Mouse (Mus musculus) R1 (cell line): ENCODE measurements at regions not wholly inside any gene's neighbourhood (a gene's known extent, or its start where the extent isn't known, plus 50 kb on each side); places are given as distances from the start of the nearest gene placed in this dataset.

Experiments used
- DNase-seq: peaks from one replicate; pipeline ENCODE4 v3.0.0-alpha.2; 2018; ENCODE audit warnings: low read depth, low spot score

DNA sequence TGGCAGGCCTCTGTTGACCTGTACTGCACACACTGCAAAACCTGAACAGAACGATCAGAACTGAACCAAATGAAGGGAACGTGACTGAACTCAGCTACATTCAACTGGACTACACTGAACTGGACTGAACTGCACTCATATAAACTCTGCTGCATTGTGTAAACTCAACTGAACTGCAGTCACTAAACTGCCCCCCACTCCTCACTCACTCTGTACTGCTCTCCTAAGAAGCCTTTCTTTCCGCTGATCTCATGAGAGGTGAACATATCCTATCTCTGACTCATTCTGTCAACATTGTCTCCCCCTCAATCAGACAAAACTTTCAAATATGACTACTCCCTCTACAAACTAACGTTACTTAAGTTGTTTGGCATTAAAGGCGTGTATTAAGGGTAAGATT is 324.5 kb upstream of the Cdh9 start:
- no peak for DNase-seq

DNA sequence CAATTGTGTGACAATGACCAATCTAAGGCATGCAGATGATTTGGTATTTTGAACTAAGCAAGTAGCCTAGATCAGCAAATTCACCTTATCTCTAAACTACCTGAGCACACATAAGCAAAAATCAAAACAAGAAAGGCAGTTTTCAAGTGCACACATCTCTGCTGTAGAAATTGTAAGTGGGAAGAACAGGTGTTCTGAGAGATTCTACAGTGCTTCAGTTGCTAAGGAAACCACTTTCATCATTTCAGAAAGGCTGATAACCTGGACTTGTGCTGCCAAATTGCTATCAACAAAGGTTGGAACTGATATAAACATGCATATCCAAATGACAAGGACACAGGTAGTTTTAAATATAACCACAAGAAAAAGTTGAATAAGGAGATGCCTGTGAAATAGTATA is 322.4 kb upstream of the Cdh9 start:
- DNase-seq = no peak

DNA sequence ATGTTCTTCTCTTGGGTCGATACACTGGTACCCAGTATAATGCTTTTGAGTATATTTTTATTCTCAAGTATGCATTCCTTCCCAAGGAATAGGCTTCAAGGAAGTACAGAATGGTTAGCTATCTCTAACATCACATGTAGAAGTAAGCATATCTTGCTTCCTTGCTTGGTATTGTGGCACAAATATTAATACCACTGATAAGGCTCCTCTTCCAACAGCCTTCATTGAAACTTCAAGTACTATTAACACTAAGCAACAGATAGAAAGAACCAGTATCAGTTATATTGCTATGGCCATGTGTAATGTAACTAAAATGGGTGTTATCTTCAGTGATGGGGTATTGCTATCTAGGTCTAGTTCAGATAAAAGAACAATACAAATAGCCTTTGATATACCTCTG is 316.9 kb upstream of the Cdh9 start:
- DNase-seq = no peak

DNA sequence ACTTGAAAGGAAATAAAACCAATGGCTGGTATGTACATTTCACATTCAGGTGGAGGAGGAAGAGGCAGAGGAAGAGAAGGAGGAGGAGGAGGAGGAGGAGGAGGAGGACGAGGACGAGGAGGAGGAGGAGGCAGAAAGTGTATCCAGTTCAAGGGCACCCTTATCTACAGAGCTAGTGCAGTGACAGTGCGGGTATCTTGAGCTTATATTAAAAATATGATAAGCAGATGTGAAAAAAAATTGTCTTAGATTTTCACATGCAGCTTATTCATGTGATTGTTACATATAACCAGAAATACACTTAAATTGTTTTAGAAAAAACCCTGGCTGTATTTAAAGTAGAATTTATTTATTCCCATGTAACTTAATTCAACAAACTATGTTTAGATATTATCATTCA is 310.8 kb upstream of the Cdh9 start:
- DNase-seq = no peak

DNA sequence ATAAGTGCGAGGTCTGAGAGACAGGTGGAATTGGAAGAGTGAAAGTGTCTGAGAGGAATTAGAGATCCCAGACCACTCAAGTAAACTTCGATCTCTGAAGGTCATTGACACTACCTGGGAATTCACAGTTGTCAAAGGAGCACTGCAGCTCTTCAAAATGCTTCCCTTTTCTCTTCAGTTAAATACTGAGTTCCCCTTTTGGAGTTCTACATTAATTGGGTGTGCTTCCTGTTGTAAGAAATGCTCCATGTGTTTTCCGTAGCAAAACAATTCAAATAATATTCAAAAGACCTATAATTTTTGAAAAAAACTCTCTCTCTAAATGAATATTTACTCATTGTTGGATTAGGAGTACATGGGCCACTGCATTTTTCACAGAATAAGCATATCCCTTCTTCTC is 305.5 kb upstream of the Cdh9 start:
- no peak for DNase-seq

DNA sequence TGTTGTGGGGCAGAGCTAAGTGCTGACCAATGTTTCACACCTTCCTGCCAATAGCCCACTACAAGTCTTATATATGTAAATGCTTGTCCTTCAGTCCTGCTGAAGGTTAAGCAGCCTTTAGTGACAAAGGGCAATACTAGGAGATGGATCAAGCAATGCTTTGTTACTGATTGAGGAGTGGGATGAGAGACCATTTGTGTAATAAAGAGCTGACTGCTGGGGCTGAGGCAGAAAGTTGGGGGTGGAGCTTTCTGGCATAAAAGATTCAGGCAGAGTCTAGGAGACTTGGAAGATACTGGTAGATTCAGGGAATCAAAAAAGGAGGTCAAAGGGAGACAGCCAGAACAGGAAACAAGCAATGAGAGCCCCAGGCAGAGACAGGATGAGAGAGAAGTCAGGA is 281.9 kb upstream of the Cdh9 start:
- peak; percentile 96 for DNase-seq

DNA sequence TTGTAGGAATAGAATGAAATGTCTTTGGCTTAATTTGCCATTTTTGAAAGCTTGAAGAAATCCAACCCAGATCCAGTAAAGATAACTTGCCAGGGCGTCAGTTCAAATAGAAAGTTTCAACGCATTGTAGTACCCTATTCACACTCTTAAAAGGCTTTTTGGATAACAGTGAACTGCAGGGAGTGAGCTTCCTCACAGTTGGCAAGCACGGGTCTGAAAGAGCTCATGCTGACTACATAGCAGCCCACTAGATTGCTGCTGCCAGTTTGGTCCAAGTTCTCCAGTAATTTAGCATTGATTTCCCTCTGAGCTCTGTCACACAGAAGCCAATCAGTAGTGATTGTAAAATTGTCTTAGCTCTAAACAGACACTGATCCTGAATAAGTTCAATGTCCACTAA is 237.3 kb upstream of the Cdh9 start:
- DNase-seq = peak; percentile 24

DNA sequence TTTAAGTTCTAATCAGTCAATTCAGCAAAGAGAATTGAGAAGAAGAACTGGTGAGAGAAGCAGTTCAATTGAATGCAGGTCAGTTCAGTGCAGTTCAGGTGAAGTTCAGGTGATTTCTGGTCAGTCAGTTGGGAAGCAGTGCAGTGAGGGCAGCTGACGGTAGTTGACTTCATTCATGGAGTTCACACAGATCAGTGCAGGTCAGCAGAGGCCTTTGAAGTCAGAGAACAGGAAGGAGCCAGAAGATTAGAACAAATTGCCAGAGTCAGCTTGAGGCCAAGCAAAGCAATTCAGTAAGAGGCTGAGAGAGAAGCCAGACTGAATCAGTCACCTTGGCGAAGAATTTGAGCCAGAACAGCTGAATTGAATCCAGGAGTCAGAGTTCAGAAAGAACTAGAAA is 235.7 kb upstream of the Cdh9 start:
- DNase-seq = peak; percentile 14

DNA sequence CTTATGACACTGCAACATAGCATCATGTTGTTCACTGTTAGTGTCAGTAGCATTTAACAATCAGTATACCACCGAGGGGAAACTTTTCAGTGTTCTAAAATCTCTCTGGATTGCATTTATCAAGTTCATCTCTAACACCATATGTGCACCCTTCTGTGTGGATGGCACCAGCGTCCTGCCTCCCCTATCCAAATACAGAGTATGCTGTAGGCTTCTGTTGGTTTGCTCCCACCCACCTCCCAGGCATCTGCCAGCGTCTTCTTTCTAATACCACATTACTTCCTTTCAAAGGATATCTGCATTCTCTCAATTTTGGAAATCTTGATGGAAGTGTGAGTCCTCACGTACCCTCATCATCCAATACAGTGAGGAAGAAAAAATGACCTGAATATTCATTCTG is 208.0 kb upstream of the Cdh9 start:
- DNase-seq = no peak

DNA sequence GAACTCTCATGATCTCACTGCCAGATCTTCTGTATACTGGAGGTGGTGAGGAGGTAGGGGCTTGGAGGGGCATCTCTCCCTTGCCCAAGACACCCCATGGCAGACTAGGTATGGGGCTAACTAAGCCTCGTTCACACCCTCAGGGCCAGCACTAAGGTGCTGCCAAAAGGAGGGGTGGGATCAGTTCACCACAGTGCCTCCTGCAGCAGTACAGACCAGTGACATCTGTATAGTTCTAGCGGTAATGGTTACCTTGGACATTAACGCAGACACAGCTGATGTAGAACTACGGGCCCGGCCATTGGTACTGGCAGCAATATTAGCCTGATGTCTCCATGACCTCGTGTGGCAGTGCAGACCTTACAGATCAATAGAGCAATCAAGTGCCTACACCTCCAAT is 196.0 kb upstream of the Cdh9 start:
- DNase-seq = no peak

DNA sequence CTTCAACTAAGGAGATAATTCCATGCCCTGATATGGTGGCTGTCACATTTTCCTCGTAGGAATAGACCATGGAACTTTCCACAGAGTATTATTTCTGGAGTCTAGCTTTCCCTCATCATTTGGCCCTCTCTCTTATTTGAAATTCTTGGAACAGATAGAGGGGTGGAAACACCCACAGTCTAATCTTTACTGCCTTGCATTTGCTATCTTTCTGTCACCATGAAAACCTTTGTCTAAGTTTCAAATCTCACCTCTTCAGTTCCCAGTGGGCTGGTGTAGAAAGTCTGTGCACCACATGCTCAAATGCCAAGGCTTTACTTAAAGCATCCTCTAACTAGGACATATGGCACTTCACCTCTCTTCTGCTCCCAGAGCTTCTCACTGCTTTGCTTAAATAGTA is 187.3 kb upstream of the Cdh9 start:
- no peak for DNase-seq

DNA sequence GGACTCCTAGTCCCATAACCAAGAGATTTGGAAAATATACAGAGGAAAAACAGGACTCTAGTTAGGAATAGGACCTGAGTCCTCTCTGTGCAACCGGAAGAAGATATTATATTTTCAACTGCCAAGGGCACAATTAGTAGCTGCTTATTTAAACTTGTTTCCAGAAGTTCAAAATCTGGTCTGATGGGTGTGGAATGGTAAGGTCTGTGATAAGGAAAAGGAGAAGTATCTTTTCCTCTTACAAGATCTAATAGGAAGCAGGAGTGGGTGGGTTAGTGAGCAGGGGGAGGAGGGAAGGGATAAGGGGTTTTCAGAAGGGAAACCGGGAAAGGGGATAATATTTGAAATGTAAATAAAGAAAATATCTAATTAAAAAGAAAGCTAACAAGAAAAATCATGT is 173.4 kb upstream of the Cdh9 start:
- no peak for DNase-seq

DNA sequence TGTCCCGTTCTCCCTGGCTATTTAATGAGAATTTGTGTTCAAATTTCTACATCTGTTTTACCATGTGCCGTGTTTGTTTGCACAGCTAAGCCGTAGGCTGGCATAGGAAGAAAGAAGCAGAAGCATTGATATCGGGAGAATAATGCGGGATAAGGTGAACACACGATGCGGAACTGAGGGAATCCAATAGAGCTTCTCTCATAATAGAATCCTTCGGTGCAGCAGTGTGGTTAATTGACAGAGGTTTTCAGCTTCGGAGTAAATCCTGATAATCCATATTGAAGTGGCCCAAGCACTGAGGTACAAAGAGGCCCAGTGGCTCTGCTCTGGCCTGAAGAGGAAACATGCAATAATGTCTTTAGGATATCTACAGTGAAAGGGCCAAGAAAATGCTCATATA is 172.2 kb upstream of the Cdh9 start:
- DNase-seq = no peak

DNA sequence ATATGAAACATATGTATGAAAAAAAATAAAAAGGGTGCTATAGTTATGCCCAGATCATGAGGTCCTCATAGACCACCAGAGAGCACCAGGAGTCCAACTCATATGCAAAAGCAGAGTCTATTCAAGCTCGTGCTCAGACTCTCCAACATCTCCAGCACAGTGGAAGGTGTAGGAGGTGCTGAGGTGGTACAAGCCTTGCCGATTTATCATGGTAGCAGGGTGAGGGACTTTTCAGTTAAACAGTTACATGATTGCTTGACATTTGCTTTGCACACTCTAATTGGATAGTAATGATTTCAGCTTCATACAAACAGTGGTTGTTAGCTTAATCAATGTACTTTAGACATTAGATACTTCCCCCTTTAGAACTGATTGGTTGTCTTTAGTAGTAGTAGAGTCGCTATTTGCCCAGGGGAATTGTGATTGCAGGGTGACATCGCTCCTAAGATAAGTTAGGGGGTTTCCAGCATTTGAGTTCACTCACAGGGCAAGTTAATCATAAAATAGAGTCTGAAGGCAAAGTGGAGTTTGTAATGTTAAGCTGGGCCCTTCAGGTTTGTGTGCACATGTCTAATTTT is 162.3 kb upstream of the Cdh9 start:
- DNase-seq = no peak

DNA sequence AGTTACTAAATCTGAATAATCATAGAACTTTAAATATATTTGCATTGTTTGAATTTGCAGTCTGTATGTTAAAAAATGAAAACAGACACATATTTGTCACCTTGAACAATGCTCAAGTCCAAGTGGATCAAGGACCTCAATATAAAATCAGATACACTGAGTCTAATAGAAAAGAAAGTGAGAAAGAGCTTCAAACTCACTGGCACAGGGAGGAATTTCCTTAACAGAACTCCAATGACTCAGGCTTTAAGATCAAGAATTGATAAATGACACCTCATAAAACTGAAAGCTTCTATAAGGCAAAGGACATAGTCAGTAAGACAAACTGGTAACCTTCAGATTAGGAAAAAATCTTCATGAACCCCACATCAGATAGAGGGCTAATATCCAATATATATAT is 161.8 kb upstream of the Cdh9 start:
- DNase-seq = no peak

DNA sequence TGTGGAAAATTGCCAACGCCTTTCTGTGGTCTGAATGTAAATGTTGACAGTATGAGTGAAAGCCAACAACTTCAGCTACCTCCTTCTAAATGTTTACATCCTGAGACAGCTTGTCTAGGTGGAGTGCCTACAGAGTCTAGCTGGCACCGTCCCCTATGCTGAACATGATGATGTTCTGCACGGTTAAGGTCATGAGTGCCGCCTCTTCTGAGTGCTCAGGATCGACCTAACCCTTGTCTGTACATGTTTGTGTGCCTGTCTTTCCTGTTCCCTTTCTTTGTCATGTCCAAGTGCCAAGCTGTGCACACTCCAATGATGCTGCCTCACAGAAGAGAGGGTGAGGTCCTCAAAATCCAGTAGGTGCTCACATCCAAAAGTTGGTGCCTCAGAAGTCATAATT is 111.7 kb upstream of the Cdh9 start:
- DNase-seq = peak; percentile 4

DNA sequence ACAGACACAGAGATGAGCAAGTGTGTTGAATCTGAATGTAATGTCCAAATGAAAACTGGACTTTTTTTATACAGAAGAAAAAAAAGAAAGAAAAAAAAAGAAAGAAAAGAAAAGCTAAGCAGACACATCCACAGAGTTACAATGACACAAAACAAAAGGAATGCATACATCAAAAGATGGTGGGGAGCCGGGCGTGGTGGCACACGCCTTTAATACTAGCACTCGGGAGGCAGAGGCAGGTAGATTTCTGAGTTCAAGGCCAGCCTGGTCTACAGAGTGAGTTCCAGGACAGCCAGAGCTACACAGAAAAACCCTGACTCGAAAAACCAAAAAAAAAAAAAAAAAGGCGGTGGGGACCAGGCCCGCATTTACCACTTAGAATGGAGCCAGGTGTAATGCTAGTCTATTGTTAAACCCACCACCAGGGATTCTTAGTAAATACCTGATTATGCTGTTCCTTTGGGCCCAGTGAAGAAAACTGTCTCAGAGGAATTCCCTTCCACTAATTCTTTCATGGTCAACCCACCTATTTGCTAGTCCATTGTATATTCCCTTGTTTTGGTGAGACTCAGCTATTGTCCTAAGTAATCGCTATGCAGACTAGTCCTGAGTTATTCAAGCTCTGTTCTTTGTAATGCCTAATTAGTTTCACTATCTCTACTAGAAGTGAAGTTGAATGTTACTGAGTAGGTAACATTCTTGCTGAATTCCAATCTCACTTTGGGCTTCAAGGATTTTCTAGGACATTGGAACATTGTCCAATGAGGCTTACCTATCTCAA is 99.0 kb upstream of the Cdh9 start:
- peak; percentile 98 for DNase-seq

DNA sequence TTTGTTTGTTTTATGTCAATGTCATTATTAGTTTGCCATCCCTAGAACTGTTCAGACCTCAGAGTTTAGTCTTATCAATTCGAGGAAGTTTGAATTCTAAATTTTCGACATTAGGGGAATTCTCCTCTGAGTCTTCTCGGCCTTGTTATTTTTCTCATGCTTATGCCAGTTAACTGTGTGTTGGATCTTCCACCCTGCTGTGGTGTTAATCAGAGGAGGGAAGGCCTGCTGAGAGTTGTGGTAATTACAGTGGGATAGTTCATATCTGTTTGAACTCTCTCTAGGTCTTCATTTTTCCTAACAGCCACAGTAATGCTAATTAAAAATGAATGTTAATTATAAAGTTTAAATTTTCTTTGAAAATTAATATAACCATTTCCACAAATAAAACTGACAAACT is 88.9 kb upstream of the Cdh9 start:
- DNase-seq = no peak

DNA sequence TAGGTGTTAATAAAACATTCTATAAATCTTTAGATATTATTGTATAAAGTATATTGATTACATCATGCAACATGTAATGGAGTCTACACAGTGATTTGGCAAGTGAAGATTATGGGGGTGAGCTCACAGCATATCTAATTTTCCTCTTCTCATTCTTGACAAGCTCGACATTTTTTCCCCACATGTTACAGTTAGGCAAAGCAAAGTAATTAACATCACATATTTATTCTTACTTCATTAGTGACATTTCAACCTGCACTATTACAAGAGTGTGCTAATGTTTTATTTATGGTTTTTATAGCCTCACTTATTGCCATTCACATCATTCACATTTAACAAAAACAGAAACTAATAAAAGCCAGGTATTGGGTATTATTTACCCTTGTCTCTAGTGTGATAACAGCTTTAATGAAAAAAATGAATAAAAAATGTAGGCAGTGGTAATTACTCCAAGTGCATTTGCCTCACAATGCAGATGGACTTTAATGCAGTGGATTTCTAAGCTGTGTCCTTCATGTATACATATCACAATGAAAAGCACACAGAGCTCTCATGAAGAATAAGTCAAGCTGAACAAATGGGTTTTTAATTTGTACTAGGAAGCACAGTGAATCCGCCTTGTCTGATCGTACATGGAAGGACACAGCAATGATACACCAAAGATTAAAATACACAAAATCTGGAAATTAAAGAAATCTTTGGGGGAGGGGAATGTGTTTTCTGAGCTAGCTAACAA is 75.5 kb upstream of the Cdh9 start:
- DNase-seq = no peak

DNA sequence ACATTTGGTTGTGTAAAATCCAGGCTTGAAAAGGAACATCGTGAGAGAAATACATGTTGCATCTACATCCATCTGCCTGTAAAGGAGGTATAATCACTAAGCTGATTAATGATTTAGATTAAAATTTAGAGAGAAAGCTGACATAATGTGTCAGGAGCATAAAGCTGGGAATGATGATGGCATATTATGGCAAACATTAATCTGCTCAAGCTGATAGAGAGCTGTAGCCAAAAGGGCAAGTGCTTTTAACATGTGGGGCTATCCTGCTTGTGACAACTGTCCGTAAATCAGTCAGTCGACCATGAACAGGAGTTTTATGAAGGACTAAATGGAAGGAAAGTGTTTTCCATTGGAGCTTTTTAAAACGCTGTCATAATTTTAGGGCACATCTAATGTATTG is 74.9 kb upstream of the Cdh9 start:
- DNase-seq = no peak

DNA sequence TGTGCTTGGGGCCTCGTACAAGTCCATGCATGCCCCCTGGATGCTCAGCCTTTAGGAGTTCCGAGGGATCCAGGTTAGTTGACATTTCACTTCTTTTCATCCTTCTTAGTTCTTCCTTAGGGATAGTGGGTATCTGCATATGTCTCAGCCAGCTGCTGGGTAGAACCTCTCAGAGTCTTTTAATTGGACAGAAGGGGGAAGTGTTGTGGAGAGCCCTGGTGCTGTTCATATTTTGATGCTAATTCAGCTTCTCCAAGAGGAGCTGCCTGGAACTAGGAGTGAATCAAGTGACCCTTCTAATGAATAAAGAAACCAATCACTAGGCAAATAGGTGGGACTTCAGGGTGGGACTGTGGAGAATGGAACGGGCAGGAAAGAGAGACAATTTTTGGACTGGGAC is 67.3 kb upstream of the Cdh9 start:
- DNase-seq = peak; percentile 62
